Mouse (Mus musculus) midbrain, embryonic 10.5 days (tissue): ENCODE data around the gene Mecom. TPM values are rescaled to one million over a fixed set of nuclear protein-coding genes. Genes with fewer than 3 reads are reported as not detected.
A peak's percentile ranks its signal among the peaks of the same experiment; 100 is the strongest.

ENCODE experiments used
- DNase-seq: peaks from one replicate; pipeline ENCODE4 v3.0.0-alpha.2; 2017; ENCODE audit warnings: low spot score
- H3K27ac ChIP-seq: fragments of 300-500 bp; sonication (generic); replicated peaks from 2 replicates; pipeline ENCODE4 v1.5.1; 2016; ENCODE audit warnings: mild to moderate bottlenecking
- H3K27me3 ChIP-seq: fragments of 300-500 bp; sonication (generic); 2 replicates; pipeline ENCODE4 v1.6.1; 2016; ENCODE audit warnings: low read depth, mild to moderate bottlenecking; ENCODE audit not compliant: poor library complexity, severe bottlenecking
- H3K36me3 ChIP-seq: fragments of 300-500 bp; sonication (generic); 2 replicates; pipeline ENCODE4 v1.6.1; 2016; ENCODE audit warnings: mild to moderate bottlenecking, moderate library complexity
- H3K4me1 ChIP-seq: fragments of 300-500 bp; sonication (generic); 2 replicates; pipeline ENCODE4 v1.6.1; 2016
- H3K4me3 ChIP-seq: fragments of 300-500 bp; sonication (generic); 2 replicates; pipeline ENCODE4 v1.5.1; 2016; ENCODE audit warnings: mild to moderate bottlenecking, moderate library complexity
- H3K9me3 ChIP-seq: fragments of 300-500 bp; sonication (generic); replicated peaks from 2 replicates; pipeline ENCODE4 v1.6.1; 2016; ENCODE audit warnings: mild to moderate bottlenecking
- WGBS: fragments of 180-500 bp; shearing (Covaris S2); methylation state at CpG from one replicate; pipeline ENCODE4 v1.1.7; 2016; 5-methylcytosine and 5-hydroxymethylcytosine counted together
- polyA plus RNA-seq: library from polyadenylated mRNA; unstranded; fragments of >200 nt; fragmentation: Nextera tagmentation; extraction: Ambion mirVana; gene quantifications from 2 replicates; pipeline ENCODE4 v1.2.1, GENCODE M21; 2016

The Mecom gene
- polyA plus RNA-seq, 1 experiment from 2014 or later, result 22.6 TPM

GRCm38 (mm10) chr3:30153923-30154331 lies 393.9 kb downstream of the Mecom start:
- DNase-seq, result no peak
- Histone ChIP-seq H3K36me3 (no peaks in the 10 kb centered on the region), H3K9me3 (no peaks in the 10 kb centered on the region), H3K4me3 (no peak overlapping the region), H3K4me1 (peaks cover 14% of the 10 kb centered on the region), H3K27ac (no peak overlapping the region), H3K27me3 (no peaks in the 10 kb centered on the region; the same call in 1 of the 2 replicates)
- 69% methylated on average over 3 of the region's 3 CpGs for WGBS

- DNase-seq, result no peak
- WGBS, result 92% methylated on average over 4 of the region's 4 CpGs
- no peak overlapping the region for H3K4me3 ChIP-seq
- H3K9me3 ChIP-seq, result no peaks in the 10 kb centered on the region
- no peak overlapping the region for H3K27ac ChIP-seq
- no peaks in the 10 kb centered on the region for H3K36me3 ChIP-seq
- peaks cover 5% of the 10 kb centered on the region for H3K4me1 ChIP-seq
- H3K27me3 ChIP-seq, result no peaks in the 10 kb centered on the region; the same call in 1 of the 2 replicates
Observed at GRCm38 (mm10) chr3:30150071-30150470, 397.7 kb downstream of the Mecom start.

- H3K27ac ChIP-seq, result no peak overlapping the region
- no peak for DNase-seq
- H3K9me3 ChIP-seq, result no peaks in the 10 kb centered on the region
- peaks cover 16% of the 10 kb centered on the region for H3K4me1 ChIP-seq
- H3K27me3 ChIP-seq, result no peaks in the 10 kb centered on the region; the same call in 1 of the 2 replicates
- H3K36me3 ChIP-seq, result no peaks in the 10 kb centered on the region
- WGBS, result 91% methylated on average over 8 of the region's 8 CpGs
- H3K4me3 ChIP-seq, result no peak overlapping the region
Observed at GRCm38 (mm10) chr3:30148378-30149079, 399.3 kb downstream of the Mecom start.

- no peak for DNase-seq
- no peak overlapping the region for H3K4me3 ChIP-seq
- H3K36me3 ChIP-seq, result no peaks in the 10 kb centered on the region
- H3K4me1 ChIP-seq, result peaks cover 22% of the 10 kb centered on the region
- no peaks in the 10 kb centered on the region; the same call in 1 of the 2 replicates for H3K27me3 ChIP-seq
- WGBS, result 84% methylated on average over 5 of the region's 5 CpGs
- no peak overlapping the region for H3K27ac ChIP-seq
- H3K9me3 ChIP-seq, result no peaks in the 10 kb centered on the region
Observed at GRCm38 (mm10) chr3:30145051-30145450, 402.8 kb downstream of the Mecom start.

GRCm38 (mm10) chr3:30143961-30144411 lies 403.8 kb downstream of the Mecom start:
- Histone ChIP-seq H3K4me3 (no peak overlapping the region), H3K27ac (peak overlapping the region; percentile 67), H3K36me3 (no peaks in the 10 kb centered on the region), H3K9me3 (no peaks in the 10 kb centered on the region), H3K4me1 (peaks cover 28% of the 10 kb centered on the region), H3K27me3 (no peaks in the 10 kb centered on the region)
- DNase-seq, result peak; percentile 13
- 41% methylated on average over 11 of the region's 11 CpGs for WGBS

GRCm38 (mm10) chr3:30143440-30143839 lies 404.4 kb downstream of the Mecom start:
- H3K9me3 ChIP-seq, result no peaks in the 10 kb centered on the region
- no peak overlapping the region for H3K4me3 ChIP-seq
- no peak for DNase-seq
- H3K27me3 ChIP-seq, result no peaks in the 10 kb centered on the region
- H3K36me3 ChIP-seq, result no peaks in the 10 kb centered on the region
- peaks cover 28% of the 10 kb centered on the region for H3K4me1 ChIP-seq
- H3K27ac ChIP-seq, result peak overlapping the region; percentile 67
- 86% methylated on average over 2 of the region's 2 CpGs for WGBS

- Histone ChIP-seq H3K36me3 (no peaks in the 10 kb centered on the region), H3K4me3 (no peak overlapping the region), H3K27me3 (no peaks in the 10 kb centered on the region), H3K9me3 (no peaks in the 10 kb centered on the region), H3K4me1 (peaks cover 28% of the 10 kb centered on the region), H3K27ac (no peak overlapping the region)
- DNase-seq, result no peak
- 90% methylated on average over 5 of the region's 5 CpGs for WGBS
Observed at GRCm38 (mm10) chr3:30140349-30140748, 407.5 kb downstream of the Mecom start.

- WGBS, result 60% methylated on average over 4 of the region's 4 CpGs
- H3K36me3 ChIP-seq, result no peaks in the 10 kb centered on the region
- H3K4me3 ChIP-seq, result no peak overlapping the region
- H3K27me3 ChIP-seq, result no peaks in the 10 kb centered on the region
- DNase-seq, result no peak
- no peaks in the 10 kb centered on the region for H3K9me3 ChIP-seq
- no peak overlapping the region for H3K27ac ChIP-seq
- peaks cover 23% of the 10 kb centered on the region for H3K4me1 ChIP-seq
Observed at GRCm38 (mm10) chr3:30139678-30140077, 408.1 kb downstream of the Mecom start.

- Histone ChIP-seq H3K4me3 (no peak overlapping the region), H3K27me3 (no peaks in the 10 kb centered on the region), H3K36me3 (no peaks in the 10 kb centered on the region), H3K4me1 (peaks cover 13% of the 10 kb centered on the region), H3K9me3 (no peaks in the 10 kb centered on the region), H3K27ac (no peak overlapping the region)
- no peak for DNase-seq
- 92% methylated on average over 6 of the region's 6 CpGs for WGBS
Observed at GRCm38 (mm10) chr3:30138588-30138987, 409.2 kb downstream of the Mecom start.

GRCm38 (mm10) chr3:30135857-30136256 lies 412.0 kb downstream of the Mecom start:
- Histone ChIP-seq H3K36me3 (no peaks in the 10 kb centered on the region), H3K4me3 (no peak overlapping the region), H3K27ac (no peak overlapping the region), H3K4me1 (peaks cover 11% of the 10 kb centered on the region), H3K27me3 (no peaks in the 10 kb centered on the region), H3K9me3 (no peaks in the 10 kb centered on the region)
- no peak for DNase-seq
- 84% methylated on average over 6 of the region's 6 CpGs for WGBS

- peaks cover 3% of the 10 kb centered on the region; the same call in 1 of the 2 replicates for H3K27me3 ChIP-seq
- H3K9me3 ChIP-seq, result no peaks in the 10 kb centered on the region
- WGBS, result 81% methylated on average over 1 of the region's 1 CpGs
- H3K27ac ChIP-seq, result no peak overlapping the region
- H3K4me1 ChIP-seq, result peaks cover 6% of the 10 kb centered on the region
- H3K4me3 ChIP-seq, result no peak overlapping the region
- no peak for DNase-seq
- H3K36me3 ChIP-seq, result no peaks in the 10 kb centered on the region
Observed at GRCm38 (mm10) chr3:30135119-30135518, 412.7 kb downstream of the Mecom start.

GRCm38 (mm10) chr3:30132981-30133380 lies 414.8 kb downstream of the Mecom start:
- no peak for DNase-seq
- Histone ChIP-seq H3K27ac (no peak overlapping the region), H3K36me3 (no peaks in the 10 kb centered on the region), H3K4me3 (no peak overlapping the region), H3K9me3 (no peaks in the 10 kb centered on the region), H3K4me1 (no peaks in the 10 kb centered on the region), H3K27me3 (peaks cover 3% of the 10 kb centered on the region; the same call in 1 of the 2 replicates)
- 87% methylated on average over 3 of the region's 3 CpGs for WGBS

- Histone ChIP-seq H3K36me3 (no peaks in the 10 kb centered on the region), H3K4me3 (no peak overlapping the region), H3K4me1 (no peaks in the 10 kb centered on the region), H3K27ac (no peak overlapping the region), H3K9me3 (no peaks in the 10 kb centered on the region), H3K27me3 (peaks cover 3% of the 10 kb centered on the region; the same call in 1 of the 2 replicates)
- 84% methylated on average over 2 of the region's 2 CpGs for WGBS
- no peak for DNase-seq
Observed at GRCm38 (mm10) chr3:30132370-30132769, 415.4 kb downstream of the Mecom start.
